Mouse (Mus musculus) MEL (cell line): ENCODE measurements around the gene Gm20388. TPM values are rescaled to one million over a fixed set of nuclear protein-coding genes. Genes with fewer than 3 reads are reported as not detected.

ENCODE experiments used
- DNase-seq: peaks from one replicate; pipeline ENCODE4 v3.0.0; 2011; ENCODE audit warnings: low read depth, low spot score
- H3K27ac ChIP-seq: 2 replicates; pipeline ENCODE4 v1.5.1; 2012; ENCODE audit warnings: low read depth, mild to moderate bottlenecking, control low read depth, low read length, moderate library complexity; ENCODE audit not compliant: control insufficient read depth
- H3K27me3 ChIP-seq, 2 experiments: fragments of 150-350 bp in 1 of 2; sonication (generic) in 1 of 2; 2 replicates each; pipeline ENCODE4 v1.6.1; 2012; ENCODE audit warnings: low read length in 2 of 2, mild to moderate bottlenecking in 2 of 2, improper control_type of control experiment in 1 of 2, moderate library complexity in 1 of 2; ENCODE audit not compliant: insufficient read depth in 2 of 2, control insufficient read depth in 1 of 2
- H3K36me3 ChIP-seq, 2 experiments: 2 replicates each; pipeline ENCODE4 v1.6.1; 2012 to 2014; ENCODE audit warnings: low read length in 2 of 2, improper control_type of control experiment in 1 of 2, inconsistent platforms in 1 of 2, mild to moderate bottlenecking in 1 of 2; ENCODE audit not compliant: insufficient read depth in 2 of 2, control insufficient read depth in 1 of 2
- H3K4me1 ChIP-seq, 2 experiments: fragments of 150-350 bp in 1 of 2; sonication (generic) in 1 of 2; 2 replicates each; pipeline ENCODE4 v1.6.1; 2012; ENCODE audit warnings: low read length in 2 of 2, improper control_type of control experiment in 1 of 2, mild to moderate bottlenecking in 1 of 2; ENCODE audit not compliant: insufficient read depth in 2 of 2, control insufficient read depth in 1 of 2
- H3K4me3 ChIP-seq, 2 experiments: fragments of 150-350 bp in 1 of 2; sonication (generic) in 1 of 2; 2 replicates each; pipeline ENCODE4 v1.5.1; 2012; ENCODE audit warnings: low read depth in 2 of 2, low read length in 2 of 2, mild to moderate bottlenecking in 2 of 2, moderate library complexity in 2 of 2, control low read depth in 1 of 2, improper control_type of control experiment in 1 of 2; ENCODE audit not compliant: control insufficient read depth in 1 of 2, insufficient read depth in 1 of 2
- H3K79me2 ChIP-seq: 2 replicates; pipeline ENCODE4 v1.6.1; 2012; ENCODE audit warnings: mild to moderate bottlenecking, low read length, moderate library complexity; ENCODE audit not compliant: control insufficient read depth, poor library complexity, insufficient read depth
- H3K9ac ChIP-seq: 2 replicates; pipeline ENCODE4 v1.6.1; 2012; ENCODE audit warnings: low read depth, mild to moderate bottlenecking, control low read depth, low read length, moderate library complexity; ENCODE audit not compliant: control insufficient read depth, poor library complexity, severe bottlenecking
- H3K9me3 ChIP-seq: fragments of 150-350 bp; sonication (generic); replicated peaks from 2 replicates; pipeline ENCODE4 v1.6.1; 2012; ENCODE audit warnings: mild to moderate bottlenecking, low read length, improper control_type of control experiment, moderate library complexity; ENCODE audit not compliant: insufficient read depth
- CHD1 ChIP-seq: IDR thresholded peaks from 2 replicates; pipeline ENCODE4 v1.6.1; 2012; ENCODE audit warnings: low read depth, mild to moderate bottlenecking, inconsistent platforms, low read length, improper control_type of control experiment
- CHD2 ChIP-seq: IDR thresholded peaks from 2 replicates; pipeline ENCODE4 v1.6.1; 2011; ENCODE audit warnings: low read length, improper control_type of control experiment
- CTCF ChIP-seq, 3 experiments: IDR thresholded peaks in 2 of 3; conservative IDR thresholded peaks in 1 of 3; 2 replicates each; pipeline ENCODE4 v1.5.1; 2011 to 2012; ENCODE audit warnings: low read length in 3 of 3, low read depth in 2 of 3, mild to moderate bottlenecking in 2 of 3, improper control_type of control experiment in 1 of 3, inconsistent platforms in 1 of 3, mixed read lengths in 1 of 3, moderate library complexity in 1 of 3; ENCODE audit not compliant: control insufficient read depth in 1 of 3, insufficient read depth in 1 of 3, poor library complexity in 1 of 3, severe bottlenecking in 1 of 3
- E2F4 ChIP-seq: IDR thresholded peaks from 2 replicates; pipeline ENCODE4 v1.6.1; 2011; ENCODE audit warnings: low read depth, low read length, improper control_type of control experiment, borderline replicate concordance
- ELF1 ChIP-seq: IDR thresholded peaks from 2 replicates; pipeline ENCODE4 v1.6.1; 2014; ENCODE audit warnings: low read depth, mild to moderate bottlenecking, inconsistent platforms, low read length, improper control_type of control experiment, moderate library complexity
- EP300 ChIP-seq, 2 experiments: IDR thresholded peaks; 2 replicates each; pipeline ENCODE4 v1.6.1; 2011; ENCODE audit warnings: improper control_type of control experiment in 2 of 2, low read length in 2 of 2, low read depth in 1 of 2, mild to moderate bottlenecking in 1 of 2
- GABPA ChIP-seq: IDR thresholded peaks from 2 replicates; pipeline ENCODE4 v1.6.1; 2012; ENCODE audit warnings: low read depth, mild to moderate bottlenecking, inconsistent platforms, low read length, improper control_type of control experiment, moderate library complexity
- GATA1 ChIP-seq: IDR thresholded peaks from 2 replicates; pipeline ENCODE4 v1.6.1; 2011; ENCODE audit warnings: low read depth, low read length, improper control_type of control experiment
- KAT2A ChIP-seq: conservative IDR thresholded peaks from 2 replicates; pipeline ENCODE4 v1.6.1; 2012; ENCODE audit warnings: low read depth, low read length, improper control_type of control experiment, inconsistent platforms
- MAX ChIP-seq: IDR thresholded peaks from 2 replicates; pipeline ENCODE4 v1.6.1; 2011; ENCODE audit warnings: low read length, improper control_type of control experiment
- MAZ ChIP-seq: IDR thresholded peaks from 2 replicates; pipeline ENCODE4 v1.6.1; 2012; ENCODE audit warnings: low read depth, mild to moderate bottlenecking, inconsistent platforms, low read length, improper control_type of control experiment
- MXI1 ChIP-seq: IDR thresholded peaks from 2 replicates; pipeline ENCODE4 v1.6.1; 2011; ENCODE audit warnings: mild to moderate bottlenecking, low read depth, low read length, improper control_type of control experiment
- MYB ChIP-seq: IDR thresholded peaks from 2 replicates; pipeline ENCODE4 v1.6.1; 2011; ENCODE audit warnings: mild to moderate bottlenecking, low read depth, low read length, improper control_type of control experiment
- MYC ChIP-seq: IDR thresholded peaks from 2 replicates; pipeline ENCODE4 v1.6.1; 2011; ENCODE audit warnings: low read depth, mild to moderate bottlenecking, low read length, improper control_type of control experiment, moderate library complexity
- NRF1 ChIP-seq: IDR thresholded peaks from 2 replicates; pipeline ENCODE4 v1.6.1; 2014; ENCODE audit warnings: low read depth, mild to moderate bottlenecking, inconsistent platforms, low read length, improper control_type of control experiment, moderate library complexity; ENCODE audit not compliant: poor library complexity, insufficient read depth, severe bottlenecking
- POLR2A ChIP-seq, 2 experiments: IDR thresholded peaks; 2 replicates each; pipeline ENCODE4 v1.6.1; 2011 to 2012; ENCODE audit warnings: low read length in 2 of 2, mild to moderate bottlenecking in 2 of 2, control low read depth in 1 of 2, improper control_type of control experiment in 1 of 2, low read depth in 1 of 2, moderate library complexity in 1 of 2; ENCODE audit not compliant: control insufficient read depth in 1 of 2, insufficient read depth in 1 of 2, poor library complexity in 1 of 2
- POLR2AphosphoS2 ChIP-seq: IDR thresholded peaks from 2 replicates; pipeline ENCODE4 v1.6.1; 2011; ENCODE audit warnings: low read length, improper control_type of control experiment
- POLR2AphosphoS5 ChIP-seq: IDR thresholded peaks from 2 replicates; pipeline ENCODE4 v1.6.1; 2012; ENCODE audit warnings: low read depth, borderline replicate concordance, mild to moderate bottlenecking, inconsistent platforms, low read length, moderate library complexity, mixed read lengths
- SIN3A ChIP-seq: IDR thresholded peaks from 2 replicates; pipeline ENCODE4 v1.6.1; 2012; ENCODE audit warnings: low read length, improper control_type of control experiment, inconsistent platforms
- TBP ChIP-seq: IDR thresholded peaks from 2 replicates; pipeline ENCODE4 v1.8.0; 2011; ENCODE audit warnings: low read depth, low read length, improper control_type of control experiment
- TCF12 ChIP-seq: IDR thresholded peaks from 2 replicates; pipeline ENCODE4 v1.6.1; 2014; ENCODE audit warnings: low read depth, mild to moderate bottlenecking, inconsistent platforms, low read length, improper control_type of control experiment, moderate library complexity
- USF1 ChIP-seq: IDR thresholded peaks from 2 replicates; pipeline ENCODE4 v1.6.1; 2014; ENCODE audit warnings: low read depth, mild to moderate bottlenecking, inconsistent platforms, low read length, improper control_type of control experiment, moderate library complexity
- ZKSCAN1 ChIP-seq: IDR thresholded peaks from 2 replicates; pipeline ENCODE4 v1.6.1; 2012; ENCODE audit warnings: low read depth, mild to moderate bottlenecking, inconsistent platforms, low read length, improper control_type of control experiment, moderate library complexity
- ZNF384 ChIP-seq: IDR thresholded peaks from 2 replicates; pipeline ENCODE4 v1.6.1; 2012; ENCODE audit warnings: low read depth, mild to moderate bottlenecking, inconsistent platforms, low read length, improper control_type of control experiment
- polyA plus RNA-seq, 2 experiments: library from polyadenylated mRNA; stranded (reverse) in 1 of 2; unstranded in 1 of 2; fragments of >175 nt in 1 of 2; fragments of >200 nt in 1 of 2; gene quantifications; 2 replicates each; pipeline versions ENCODE4 v1.2.1 to v1.2.4; 2012; ENCODE audit warnings: low replicate concordance in 2 of 2, low read depth in 1 of 2; ENCODE audit not compliant: insufficient read length in 2 of 2, insufficient read depth in 1 of 2, missing spikeins in 1 of 2
- total RNA-seq: library from RNA; depleted of rRNA; stranded (reverse); fragments of 300-350 nt; gene quantifications from 2 replicates; pipeline ENCODE4 v1.2.3, GENCODE M21; 2012

Gm20388 gene
- total and polyA plus RNA-seq, 3 experiments: 11.1 to 17.8 TPM; not detected in 1

DNA sequence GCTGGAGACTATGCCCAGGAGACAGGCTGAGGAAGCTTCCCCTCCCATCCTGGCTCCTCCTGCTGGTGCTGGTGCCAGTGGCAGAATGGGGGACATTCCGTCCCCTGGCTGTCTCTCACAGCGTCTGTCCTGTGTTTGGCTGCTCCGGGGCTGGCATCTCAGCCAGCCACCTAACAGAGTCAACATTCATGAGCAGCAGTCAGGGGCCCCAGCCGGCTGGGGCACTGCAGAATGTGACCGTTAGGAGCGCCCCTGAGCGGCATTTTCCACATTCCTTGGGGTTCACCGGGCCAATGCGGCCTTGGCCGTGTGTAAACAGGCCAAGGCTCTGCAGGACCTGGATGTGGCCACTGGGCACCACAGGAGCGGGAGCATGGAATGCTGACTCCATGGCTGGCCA, 2323.4 kb downstream of the Gm20388 start:
- H3K36me3 ChIP-seq: no peaks in the 10 kb centered on the region
- no peaks in the 10 kb centered on the region for H3K27me3 ChIP-seq
- no peak overlapping the region for H3K27ac ChIP-seq
- no peaks in the 10 kb centered on the region for H3K4me1 ChIP-seq
- no peak overlapping the region for H3K9ac ChIP-seq
- TF ChIP-seq POLR2A (IDR thresholded peaks at IDR 0.05; ENCODE audit: control insufficient read depth in 1 of 2, insufficient read depth in 1 of 2, low read depth in 1 of 2, low read length in 2 of 2, poor library complexity in 1 of 2) (no peak), MXI1 (no peak), GABPA (no peak), ZKSCAN1 (no peak), ZNF384 (no peak), CTCF (IDR thresholded peaks at IDR 0.05 in 2 of 3, conservative IDR thresholded peaks at IDR 0.05 in 1 of 3; ENCODE audit: control insufficient read depth in 1 of 3, insufficient read depth in 1 of 3, low read depth in 2 of 3, low read length in 3 of 3, poor library complexity in 1 of 3, severe bottlenecking in 1 of 3) (no peak), TBP (no peak), E2F4 (no peak), NRF1 (no peak), MYC (no peak), POLR2AphosphoS2 (no peak), CHD2 (no peak), MYB (no peak), ELF1 (no peak), TCF12 (no peak), SIN3A (no peak), USF1 (no peak), POLR2AphosphoS5 (no peak), MAX (no peak)
- no peak for DNase-seq
- no peaks in the 10 kb centered on the region for H3K79me2 ChIP-seq
- no peaks in the 10 kb centered on the region for H3K9me3 ChIP-seq
- no peak overlapping the region for H3K4me3 ChIP-seq

DNA sequence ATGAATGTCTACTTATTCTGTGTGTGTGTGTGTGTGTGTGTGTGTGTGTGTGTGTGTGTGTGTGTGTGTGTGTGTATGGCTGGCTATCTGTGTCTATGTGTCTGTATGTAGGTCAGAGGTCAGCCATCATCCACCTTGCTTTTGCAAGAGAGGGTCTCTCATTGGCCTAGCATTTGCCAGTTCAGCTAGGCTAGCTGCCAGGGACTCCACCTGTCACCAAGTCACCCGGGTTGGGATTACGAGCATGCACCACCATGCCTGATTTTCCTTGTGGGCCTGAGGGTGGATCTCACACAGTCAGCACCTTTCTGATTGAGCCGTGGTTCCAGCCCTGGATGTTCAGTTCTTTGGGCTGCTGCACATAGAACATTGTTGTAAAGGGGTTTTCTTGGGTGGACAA, 2325.9 kb downstream of the Gm20388 start:
- TF ChIP-seq NRF1 (no peak), MYC (no peak), GATA1 (no peak), EP300 (IDR thresholded peaks at IDR 0.05; ENCODE audit: low read depth in 1 of 2, low read length in 2 of 2) (no peak), TCF12 (no peak), ZKSCAN1 (no peak), CHD1 (no peak), TBP (no peak), MXI1 (no peak), MAZ (no peak), KAT2A (no peak), GABPA (no peak), CHD2 (no peak), CTCF (IDR thresholded peaks at IDR 0.05 in 2 of 3, conservative IDR thresholded peaks at IDR 0.05 in 1 of 3; ENCODE audit: control insufficient read depth in 1 of 3, insufficient read depth in 1 of 3, low read depth in 2 of 3, low read length in 3 of 3, poor library complexity in 1 of 3, severe bottlenecking in 1 of 3) (no peak)
- Histone ChIP-seq H3K27me3 (no peaks in the 10 kb centered on the region), H3K9me3 (no peaks in the 10 kb centered on the region)

More for the DNA sequence above, 2325.9 kb downstream of the Gm20388 start:
- no peaks in the 10 kb centered on the region for H3K79me2 ChIP-seq
- no peak for DNase-seq
- no peak overlapping the region for H3K9ac ChIP-seq
- no peak overlapping the region for H3K4me3 ChIP-seq
- no peaks in the 10 kb centered on the region for H3K36me3 ChIP-seq
- H3K27ac ChIP-seq: no peak overlapping the region
- H3K4me1 ChIP-seq: no peaks in the 10 kb centered on the region
